Mouse (Mus musculus): ENCODE measurements around the gene Elavl2. TPM values are rescaled to one million over a fixed set of nuclear protein-coding genes. Genes with fewer than 3 reads are reported as not detected.

Elavl2 gene
- polyA plus RNA-seq (2015; fragmentation: Nextera tagmentation; extraction: Ambion mirVana): 150 and 162 TPM in 2 replicates

DNA sequence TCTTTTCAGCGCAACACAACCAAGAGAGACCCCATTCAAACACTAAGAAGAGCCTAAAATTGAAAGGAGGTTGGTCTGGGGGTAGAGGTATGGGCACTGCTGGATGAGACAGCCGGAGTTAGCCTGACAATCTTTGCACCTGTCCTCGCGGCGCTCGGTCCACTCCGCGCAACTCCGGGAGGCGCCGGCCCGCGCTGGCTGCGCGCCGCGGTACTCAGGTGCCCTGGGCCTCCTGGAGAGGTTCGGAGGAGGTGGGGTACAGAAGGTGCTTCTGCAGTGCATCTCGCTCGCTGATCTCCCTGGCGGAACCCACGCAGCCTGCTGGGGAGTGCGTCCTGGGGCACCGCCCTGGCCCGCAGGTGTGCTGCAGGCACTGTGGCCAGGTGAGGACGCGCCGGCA lies at the start of gene Elavl2:
Gene Elavl2, minus strand, starts transcription at position 363 of the 400 bp plus-strand sequence.
- Histone ChIP-seq H3K36me3 (no peaks in the 10 kb centered on the region), H3K9me3 (no peaks in the 10 kb centered on the region), H3K4me1 (replicated peaks) (peaks cover 17% of the 10 kb centered on the region; the same call in 1 of the 2 replicates), H3K4me2 (peak within 1 kb of the TSS; percentile 92), H3K27me3 (peaks cover 10% of the 10 kb centered on the region; the same call in 1 of the 2 replicates), H3K9ac (peak within 1 kb of the TSS; percentile 72), H3K4me3 (peak within 1 kb of the TSS; percentile 50), H3K27ac (replicated peaks) (peak within 1 kb of the TSS; percentile 83)
- WGBS: 3% methylated on average over 28 of the region's 28 CpGs
- peak; percentile 68 for ATAC-seq (ENCODE audit: low read depth)

DNA sequence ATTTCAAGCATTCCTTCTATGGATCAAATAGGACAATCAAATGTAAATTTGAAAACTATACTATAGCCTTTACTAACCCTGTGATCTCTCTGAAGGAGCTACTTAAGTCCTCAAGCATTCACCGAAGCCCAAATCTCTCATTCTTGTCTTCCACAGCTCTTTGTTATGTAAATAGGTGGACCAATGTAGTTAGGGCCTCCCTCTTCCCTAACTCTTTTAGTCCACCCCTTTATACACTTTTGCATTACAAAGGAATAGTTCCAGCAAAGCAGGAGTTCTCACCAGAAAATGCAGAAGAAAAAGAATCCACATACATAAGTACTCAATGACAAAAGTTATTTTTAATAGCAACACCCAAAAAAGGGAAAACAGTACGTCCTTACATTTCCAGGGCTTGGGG lies 47.3 kb upstream of the Elavl2 start:
- Histone ChIP-seq H3K4me2 (no peak overlapping the region), H3K9me3 (no peaks in the 10 kb centered on the region; the same call in 1 of the 2 replicates), H3K4me1 (replicated peaks) (no peaks in the 10 kb centered on the region), H3K27me3 (no peaks in the 10 kb centered on the region), H3K36me3 (no peaks in the 10 kb centered on the region), H3K9ac (no peak overlapping the region), H3K4me3 (no peak overlapping the region), H3K27ac (replicated peaks) (no peak overlapping the region)
- ATAC-seq (ENCODE audit: low read depth): no peak
- WGBS: 31% methylated on average over 2 of the region's 2 CpGs

DNA sequence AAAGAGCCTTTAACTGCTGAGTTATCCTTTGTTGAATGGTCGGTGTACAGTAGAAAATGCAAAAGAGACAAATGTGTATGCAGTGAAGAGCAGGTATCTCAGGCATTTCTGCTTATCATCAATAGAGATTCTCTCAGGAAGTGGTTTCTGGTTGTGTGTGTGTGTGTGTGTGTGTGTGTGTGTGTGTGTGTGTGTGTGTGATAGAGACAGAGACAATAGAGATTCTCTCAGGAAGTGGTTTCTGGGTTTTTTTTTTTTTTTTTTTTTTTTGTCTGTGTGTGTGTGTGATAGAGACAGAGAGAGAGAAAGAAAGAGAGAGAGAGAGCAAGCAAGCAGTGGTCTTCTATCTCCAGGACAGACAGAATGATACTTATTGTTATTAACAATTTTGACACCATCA lies 15.0 kb upstream of the Elavl2 start:
- ATAC-seq (ENCODE audit: low read depth): no peak
- 85% methylated on average over 1 of the region's 1 CpGs for WGBS
- H3K9me3 ChIP-seq: 0 out of 2 replicates have a peak, but pooled peaks cover 2% of the 10 kb centered on the region
- no peak overlapping the region for H3K27ac ChIP-seq (replicated peaks)
- H3K36me3 ChIP-seq: no peaks in the 10 kb centered on the region
- no peak overlapping the region for H3K4me3 ChIP-seq
- H3K4me1 ChIP-seq (replicated peaks): no peaks in the 10 kb centered on the region
- no peak overlapping the region for H3K9ac ChIP-seq
- H3K4me2 ChIP-seq: no peak overlapping the region
- no peaks in the 10 kb centered on the region for H3K27me3 ChIP-seq

DNA sequence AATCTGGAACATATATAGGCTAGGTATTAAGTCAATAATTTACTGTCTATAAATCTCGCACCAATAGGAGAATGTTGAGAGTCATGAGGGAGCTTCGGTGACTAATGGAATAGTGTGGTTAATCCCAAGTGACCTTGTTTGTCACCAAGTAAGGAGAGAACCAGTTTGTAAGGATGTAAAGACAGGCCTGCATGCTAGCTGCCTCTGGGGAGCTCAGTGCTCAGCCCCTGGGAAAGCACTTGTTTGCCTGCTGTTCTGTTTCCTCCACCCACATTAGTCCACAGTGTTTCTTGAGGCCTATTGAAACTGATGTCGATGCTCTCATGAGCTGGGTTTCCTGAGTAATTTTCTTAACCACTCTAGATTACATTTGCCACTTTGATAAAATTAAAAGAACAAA lies 4.5 kb upstream of the Elavl2 start:
- no peaks in the 10 kb centered on the region for H3K9me3 ChIP-seq
- peaks cover 10% of the 10 kb centered on the region; the same call in 1 of the 2 replicates for H3K27me3 ChIP-seq
- WGBS: 60% methylated on average over 3 of the region's 3 CpGs
- no peak overlapping the region for H3K27ac ChIP-seq (replicated peaks)
- H3K4me1 ChIP-seq (replicated peaks): peaks cover 7% of the 10 kb centered on the region; the same call in 1 of the 2 replicates
- H3K4me2 ChIP-seq: no peak overlapping the region
- ATAC-seq (ENCODE audit: low read depth): no peak
- no peak overlapping the region for H3K4me3 ChIP-seq
- H3K36me3 ChIP-seq: no peaks in the 10 kb centered on the region
- H3K9ac ChIP-seq: no peak overlapping the region

DNA sequence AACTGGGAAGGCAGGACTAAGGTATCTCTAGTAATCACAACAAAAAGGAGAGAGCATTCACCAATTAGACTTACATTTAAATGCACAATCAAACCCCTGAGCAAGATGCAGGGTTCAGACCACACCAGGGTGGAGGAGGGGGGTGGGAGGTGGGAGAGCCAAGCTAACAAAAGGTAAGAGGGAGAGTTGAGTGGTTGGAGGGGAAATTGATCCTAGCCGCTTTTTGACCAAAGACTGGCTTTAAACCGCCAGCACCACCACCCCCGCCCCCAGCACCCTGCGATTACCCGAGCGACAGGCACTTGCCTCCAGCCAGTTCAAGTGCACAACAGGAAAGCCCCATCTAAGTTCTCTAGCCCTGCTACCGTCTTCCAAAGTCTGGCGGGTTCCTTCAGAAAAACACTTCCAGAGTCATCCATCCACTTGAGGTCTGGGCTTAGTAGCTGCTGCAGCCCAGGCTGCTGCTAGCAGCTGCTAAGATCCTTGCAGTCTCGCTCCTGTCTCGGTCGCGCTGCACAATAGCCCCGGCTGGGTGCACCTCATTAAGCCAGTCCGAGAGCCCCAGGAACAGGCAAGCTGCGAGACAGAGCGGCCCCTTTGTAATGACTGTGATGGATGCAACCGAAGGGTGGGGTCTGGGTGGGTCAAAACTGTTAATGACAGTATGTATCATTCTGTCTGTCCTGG lies 932 bp downstream of the Elavl2 start:
- H3K27ac ChIP-seq (replicated peaks): peak overlapping the region; percentile 83
- H3K27me3 ChIP-seq: peaks cover 10% of the 10 kb centered on the region; the same call in 1 of the 2 replicates
- H3K4me1 ChIP-seq (replicated peaks): peaks cover 17% of the 10 kb centered on the region; the same call in 1 of the 2 replicates
- peak overlapping the region; percentile 50 for H3K4me3 ChIP-seq
- peak; percentile 97 for ATAC-seq (ENCODE audit: low read depth)
- H3K9ac ChIP-seq: peak overlapping the region; percentile 72
- H3K9me3 ChIP-seq: no peaks in the 10 kb centered on the region
- H3K36me3 ChIP-seq: no peaks in the 10 kb centered on the region
- whole genome bisulfite sequencing: 1% methylated on average over 17 of the region's 17 CpGs
- peak overlapping the region; percentile 92 for H3K4me2 ChIP-seq

DNA sequence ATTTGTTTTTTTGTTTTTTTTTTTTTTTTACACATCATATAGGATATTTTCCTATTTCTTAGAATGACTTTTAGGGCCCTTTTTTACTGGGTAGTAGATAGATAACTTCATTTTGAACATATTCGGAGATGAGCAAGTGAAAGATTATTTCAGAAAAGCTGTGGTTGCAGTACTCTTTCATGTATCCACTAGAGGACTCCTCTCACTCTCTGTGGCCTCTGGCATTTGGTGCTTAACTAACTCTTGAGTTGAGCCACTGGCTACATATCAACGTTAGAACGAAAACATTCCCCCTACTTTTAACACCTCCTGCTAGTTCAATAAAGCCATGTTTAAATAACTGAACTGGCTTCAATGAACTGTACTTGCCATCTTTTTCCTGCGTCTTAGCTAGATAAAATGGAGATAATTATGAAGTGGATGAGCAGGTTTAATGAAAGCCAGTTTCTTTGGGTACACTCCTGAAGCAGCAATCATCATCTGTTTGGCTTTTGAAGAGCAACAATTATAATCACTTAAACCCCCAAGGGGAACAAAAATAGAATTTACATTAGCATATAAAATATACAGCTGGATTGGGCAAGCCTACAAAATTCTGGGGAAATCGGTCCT lies 8.5 kb downstream of the Elavl2 start:
- Histone ChIP-seq H3K9ac (no peak overlapping the region), H3K9me3 (no peaks in the 10 kb centered on the region), H3K4me2 (no peak overlapping the region), H3K4me3 (no peak overlapping the region), H3K4me1 (replicated peaks) (peaks cover 4% of the 10 kb centered on the region; the same call in 1 of the 2 replicates), H3K36me3 (no peaks in the 10 kb centered on the region), H3K27me3 (no peaks in the 10 kb centered on the region), H3K27ac (replicated peaks) (no peak overlapping the region)
- ATAC-seq (ENCODE audit: low read depth): no peak
- 62% methylated on average over 5 of the region's 5 CpGs for WGBS

DNA sequence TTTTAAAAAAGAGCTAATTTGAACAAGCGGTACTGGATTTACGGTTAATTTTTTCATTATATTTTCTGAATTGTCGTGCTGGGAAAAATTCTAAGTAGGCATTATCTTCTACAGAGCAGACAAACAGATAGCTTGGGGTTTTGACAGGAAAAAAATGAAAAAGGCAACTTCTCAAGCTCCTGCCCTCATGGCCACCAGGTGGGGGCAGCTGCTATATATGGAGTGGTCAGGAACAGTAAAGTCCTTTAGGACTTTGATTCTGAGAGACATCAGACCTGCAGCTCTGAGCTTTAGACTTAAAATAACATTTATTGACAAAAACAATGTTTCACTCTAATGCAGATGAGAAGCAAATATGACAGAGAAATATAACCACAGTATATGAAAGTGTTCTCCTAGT lies 12.9 kb downstream of the Elavl2 start:
- Histone ChIP-seq H3K27me3 (no peaks in the 10 kb centered on the region), H3K4me3 (no peak overlapping the region), H3K9me3 (no peaks in the 10 kb centered on the region), H3K4me1 (replicated peaks) (peaks cover 4% of the 10 kb centered on the region; the same call in 1 of the 2 replicates), H3K9ac (no peak overlapping the region), H3K4me2 (no peak overlapping the region), H3K27ac (replicated peaks) (no peak overlapping the region), H3K36me3 (no peaks in the 10 kb centered on the region)
- ATAC-seq (ENCODE audit: low read depth): no peak
- WGBS: 90% methylated on average over 3 of the region's 3 CpGs

DNA sequence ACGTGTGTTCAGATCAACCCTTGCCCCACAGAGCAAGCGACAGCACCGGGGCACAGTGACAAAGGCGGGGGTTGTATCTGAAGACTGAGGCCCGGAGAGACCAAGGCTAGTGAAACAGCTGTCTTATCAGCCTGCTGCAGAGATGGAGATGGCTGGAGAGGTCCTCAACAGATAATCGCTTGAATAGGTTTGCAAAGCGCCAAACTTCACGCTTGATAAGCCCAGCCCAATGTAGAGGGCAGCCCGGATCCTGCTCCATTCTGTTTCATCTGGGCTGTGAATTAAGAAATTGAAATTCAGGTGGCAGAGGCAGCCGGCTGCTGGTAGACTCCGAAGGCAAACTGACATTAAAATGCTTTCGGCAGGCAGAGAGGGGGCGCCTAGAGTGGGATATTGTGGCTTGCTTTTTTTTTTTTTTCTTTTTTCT lies 19.4 kb downstream of the Elavl2 start:
- Histone ChIP-seq H3K4me3 (peak overlapping the region; percentile 41), H3K9me3 (no peaks in the 10 kb centered on the region), H3K27me3 (0 out of 2 replicates have a peak, but pooled peaks cover 3% of the 10 kb centered on the region), H3K9ac (peak overlapping the region; percentile 71), H3K27ac (replicated peaks) (peak overlapping the region; percentile 84), H3K4me1 (replicated peaks) (peaks cover 30% of the 10 kb centered on the region), H3K36me3 (no peaks in the 10 kb centered on the region), H3K4me2 (peak overlapping the region; percentile 70)
- WGBS: 0% methylated on average over 13 of the region's 13 CpGs
- peak; percentile 3; the same call in 1 of the 2 replicates for ATAC-seq (ENCODE audit: low read depth)

DNA sequence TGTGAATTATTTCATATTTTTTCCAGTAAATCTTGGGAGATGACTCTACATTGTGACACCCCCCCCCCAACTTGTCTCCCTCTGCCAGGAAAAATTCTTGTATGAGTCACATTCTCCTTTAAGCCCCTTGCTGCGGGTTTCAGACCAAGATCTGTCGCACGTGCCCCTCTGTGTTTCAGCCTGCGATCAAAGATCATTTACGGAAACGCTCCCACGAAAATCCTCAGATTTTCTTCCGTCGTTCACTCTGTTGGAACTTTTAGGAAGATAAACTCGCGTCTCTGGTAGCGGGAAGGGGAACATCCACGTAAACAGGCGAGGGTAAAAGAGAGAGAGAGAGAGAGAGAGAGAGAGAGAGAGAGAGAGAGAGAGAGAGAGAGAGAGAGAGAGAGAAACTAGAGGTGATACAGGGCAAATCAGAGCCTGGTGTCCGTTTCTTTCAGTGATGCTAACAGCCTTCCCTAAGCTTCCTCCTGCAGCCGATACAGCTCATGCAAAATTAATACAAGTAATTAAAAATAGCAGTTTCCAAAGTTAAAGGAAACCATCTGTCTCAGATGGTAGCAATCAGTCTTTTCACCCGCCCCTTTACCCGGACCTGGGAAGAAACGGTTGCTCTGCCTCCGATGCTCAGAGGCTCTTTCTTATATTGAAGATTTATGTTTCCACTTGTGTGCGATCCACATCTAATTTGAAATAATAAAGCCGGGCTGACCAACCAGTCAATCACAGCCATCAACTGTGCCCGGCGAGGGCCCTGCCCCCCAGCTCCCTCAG lies 20.1 kb downstream of the Elavl2 start:
- Histone ChIP-seq H3K27me3 (0 out of 2 replicates have a peak, but pooled peaks cover 3% of the 10 kb centered on the region), H3K9me3 (no peaks in the 10 kb centered on the region), H3K36me3 (no peaks in the 10 kb centered on the region), H3K27ac (replicated peaks) (peak overlapping the region; percentile 84), H3K9ac (peak overlapping the region; percentile 71), H3K4me2 (peak overlapping the region; percentile 70), H3K4me1 (replicated peaks) (peaks cover 30% of the 10 kb centered on the region), H3K4me3 (peak overlapping the region; percentile 41)
- ATAC-seq (ENCODE audit: low read depth): no peak
- WGBS: under 1% methylated on average over 24 of the region's 24 CpGs

DNA sequence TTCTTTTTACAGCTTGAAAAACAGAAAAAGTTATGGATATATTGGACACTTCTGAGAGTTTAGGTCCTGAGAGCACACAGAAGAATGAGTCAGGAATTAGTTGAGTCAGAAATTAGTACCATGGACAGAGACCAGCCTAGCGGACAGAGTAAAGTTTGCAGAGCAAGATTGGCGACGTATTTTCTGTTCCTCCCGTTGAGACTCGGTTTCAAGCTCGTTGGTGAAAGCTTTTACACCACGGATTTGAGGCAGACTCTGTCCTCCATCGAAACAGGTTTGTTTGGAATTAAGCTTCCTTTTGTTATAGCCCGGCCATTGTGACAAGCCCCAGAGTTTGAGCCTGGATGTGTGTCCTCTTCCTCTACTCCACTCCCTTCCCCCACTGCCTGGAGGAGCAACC lies 21.0 kb downstream of the Elavl2 start:
- peaks cover 30% of the 10 kb centered on the region for H3K4me1 ChIP-seq (replicated peaks)
- no peaks in the 10 kb centered on the region for H3K9me3 ChIP-seq
- peak overlapping the region; percentile 70 for H3K4me2 ChIP-seq
- H3K4me3 ChIP-seq: peak overlapping the region; percentile 41
- ATAC-seq (ENCODE audit: low read depth): no peak
- no peak overlapping the region for H3K9ac ChIP-seq
- 0 out of 2 replicates have a peak, but pooled peaks cover 3% of the 10 kb centered on the region for H3K27me3 ChIP-seq
- 4% methylated on average over 9 of the region's 9 CpGs for WGBS
- H3K36me3 ChIP-seq: no peaks in the 10 kb centered on the region
- no peak overlapping the region for H3K27ac ChIP-seq (replicated peaks)

DNA sequence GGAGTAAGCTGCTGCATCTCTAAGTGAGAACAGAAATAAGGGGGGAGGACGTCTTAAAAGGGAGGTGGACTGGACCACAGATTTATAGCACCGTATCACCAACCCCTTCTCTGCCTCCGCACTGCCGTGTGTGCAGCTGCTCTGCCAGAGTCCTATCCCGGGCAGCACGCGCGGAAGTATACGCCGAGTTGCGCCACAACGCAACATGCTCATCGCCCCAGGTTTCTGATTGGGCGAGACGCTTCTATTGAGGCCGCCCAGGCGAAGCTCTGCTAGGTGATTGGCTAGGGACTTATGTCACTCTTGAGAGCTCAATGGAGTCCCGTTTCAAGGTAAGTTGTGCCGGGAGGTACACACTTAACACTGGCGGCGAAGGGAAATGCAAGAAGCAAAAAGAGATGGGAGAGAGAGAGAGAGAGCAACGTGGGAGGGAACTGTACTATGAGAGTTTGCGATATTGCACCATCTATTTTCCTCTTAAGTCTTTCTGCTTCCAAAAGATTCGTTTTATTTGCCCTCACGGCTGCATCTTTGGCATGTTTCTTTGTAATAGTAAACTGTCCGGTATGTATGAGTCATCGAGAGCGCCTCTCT lies 24.2 kb downstream of the Elavl2 start:
- H3K4me2 ChIP-seq: peak overlapping the region; percentile 93
- WGBS: under 1% methylated on average over 28 of the region's 28 CpGs
- H3K27ac ChIP-seq (replicated peaks): peak overlapping the region; percentile 96
- H3K9ac ChIP-seq: peak overlapping the region; percentile 96
- peak overlapping the region; percentile 86 for H3K4me3 ChIP-seq
- no peaks in the 10 kb centered on the region for H3K9me3 ChIP-seq
- H3K27me3 ChIP-seq: peaks cover 8% of the 10 kb centered on the region; the same call in 1 of the 2 replicates
- peak; percentile 91 for ATAC-seq (ENCODE audit: low read depth)
- peaks cover 48% of the 10 kb centered on the region for H3K4me1 ChIP-seq (replicated peaks)
- no peaks in the 10 kb centered on the region for H3K36me3 ChIP-seq

Measured in neural tube, embryonic 13.5 days (tissue).